Mouse (Mus musculus): ENCODE measurements at regions not wholly inside any gene's neighbourhood (a gene's known extent, or its start where the extent isn't known, plus 50 kb on each side); places are given as distances from the start of the nearest gene placed in this dataset.

DNA sequence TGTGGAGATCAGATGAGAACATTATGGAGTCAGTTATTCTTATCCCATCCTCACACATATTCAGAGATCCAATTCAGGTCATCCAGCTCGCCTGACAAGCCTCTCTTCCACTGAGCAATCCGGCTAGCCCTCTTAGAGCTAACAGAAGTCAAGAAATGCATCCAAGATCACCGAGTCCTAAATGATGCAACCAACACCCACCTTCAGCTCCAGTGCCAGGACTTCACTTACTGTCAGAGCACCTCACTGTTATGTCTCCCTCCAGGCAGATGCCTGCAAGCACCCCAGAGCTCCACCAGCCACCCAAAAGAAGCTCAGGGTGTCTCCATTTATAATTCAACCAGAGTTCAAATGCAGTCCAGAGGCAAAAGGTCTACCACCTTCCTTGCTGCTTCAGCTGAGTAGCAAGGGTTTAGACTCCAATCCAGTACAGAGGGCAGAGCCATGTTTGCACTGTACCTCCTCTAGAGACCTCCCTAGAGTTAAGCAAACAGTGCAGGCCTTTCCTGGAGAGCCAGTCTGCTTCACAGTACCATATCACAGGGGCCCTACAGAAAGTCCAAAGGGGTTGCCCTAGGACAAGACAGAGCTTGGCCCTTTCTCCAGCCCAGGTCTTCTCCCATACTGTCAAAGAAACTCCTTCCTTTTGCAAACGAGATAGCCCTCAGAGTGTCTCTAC lies 106.3 kb downstream of the Gm10604 start:
- TF ChIP-seq CTCF (IDR thresholded peaks at IDR 0.05; ENCODE audit: borderline replicate concordance, insufficient read depth, low read depth, low read length) (no peak), POLR2A (IDR thresholded peaks at IDR 0.05; ENCODE audit: borderline replicate concordance, insufficient read depth, low read length) (no peak)

All from cerebellum, adult 2 months (tissue).